Mouse (Mus musculus) hindlimb bud, embryonic 11.5 days (tissue): ENCODE measurements around the gene Npm1.
A peak's percentile ranks its signal among the peaks of the same experiment; 100 is the strongest.

ENCODE experiments used
- DNase-seq: peaks from one replicate; pipeline ENCODE4 v3.0.0-alpha.2; 2012; ENCODE audit warnings: low read depth, low spot score; ENCODE audit errors: extremely low spot score

The Npm1 gene

DNA sequence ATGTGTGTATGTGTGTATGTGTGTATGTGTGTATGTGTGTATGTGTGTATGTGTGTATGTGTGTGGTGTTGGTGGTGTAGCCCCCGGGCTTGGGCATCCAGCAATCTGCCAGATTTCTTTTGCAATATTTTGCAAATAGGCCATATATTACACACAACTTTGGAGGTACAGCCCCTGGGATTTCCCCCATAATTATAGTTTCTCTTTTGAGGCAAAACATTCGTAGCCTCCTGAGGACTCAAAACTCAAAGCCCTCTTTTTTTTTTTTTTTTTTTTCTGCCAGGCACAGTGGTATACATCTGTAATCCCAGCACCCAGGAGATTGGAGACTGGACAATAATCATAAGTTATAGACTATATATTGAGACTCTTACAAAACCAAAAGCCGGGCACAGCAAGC is 18.8 kb upstream of the Npm1 start:
- DNase-seq = no peak

DNA sequence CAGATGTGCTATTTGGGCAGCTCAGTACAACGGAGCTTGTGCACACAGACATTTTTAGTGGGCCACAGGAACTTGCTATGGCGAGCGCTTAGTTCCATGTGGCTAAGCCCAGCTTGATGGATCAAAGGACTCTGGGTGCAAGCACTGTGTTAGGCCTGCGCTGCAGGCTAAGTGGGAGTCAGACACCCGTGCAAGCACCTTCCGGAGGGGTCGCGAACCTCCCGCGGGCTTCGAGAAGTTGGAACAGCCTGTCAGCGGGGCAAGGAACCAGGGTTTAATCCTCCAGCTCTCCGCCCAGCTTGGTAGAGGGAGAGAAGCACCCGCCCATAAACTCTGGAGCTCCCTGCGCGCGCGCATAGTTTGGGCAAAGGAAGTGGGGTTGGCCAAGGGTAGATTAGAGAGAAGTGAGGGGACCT is 17.7 kb upstream of the Npm1 start:
- no peak for DNase-seq

DNA sequence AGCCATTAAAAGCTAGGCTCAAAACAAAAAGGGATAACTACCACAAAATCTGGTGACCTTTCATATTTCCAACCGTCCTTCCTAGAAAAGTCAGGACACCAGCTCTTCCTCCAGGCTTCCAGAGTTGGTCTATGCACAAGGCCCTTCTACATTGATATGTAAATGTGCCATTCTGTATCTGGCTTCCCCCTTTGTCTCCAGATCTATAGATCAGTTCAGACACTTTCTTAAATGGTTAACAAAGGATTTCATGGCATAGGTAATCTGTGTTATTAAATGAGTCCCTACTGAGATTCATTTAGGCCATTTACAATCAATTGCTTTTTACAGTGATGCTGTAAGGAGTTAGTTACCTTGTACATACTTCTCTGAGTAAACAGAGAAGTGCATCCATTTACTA is 16.8 kb upstream of the Npm1 start:
- DNase-seq = no peak

DNA sequence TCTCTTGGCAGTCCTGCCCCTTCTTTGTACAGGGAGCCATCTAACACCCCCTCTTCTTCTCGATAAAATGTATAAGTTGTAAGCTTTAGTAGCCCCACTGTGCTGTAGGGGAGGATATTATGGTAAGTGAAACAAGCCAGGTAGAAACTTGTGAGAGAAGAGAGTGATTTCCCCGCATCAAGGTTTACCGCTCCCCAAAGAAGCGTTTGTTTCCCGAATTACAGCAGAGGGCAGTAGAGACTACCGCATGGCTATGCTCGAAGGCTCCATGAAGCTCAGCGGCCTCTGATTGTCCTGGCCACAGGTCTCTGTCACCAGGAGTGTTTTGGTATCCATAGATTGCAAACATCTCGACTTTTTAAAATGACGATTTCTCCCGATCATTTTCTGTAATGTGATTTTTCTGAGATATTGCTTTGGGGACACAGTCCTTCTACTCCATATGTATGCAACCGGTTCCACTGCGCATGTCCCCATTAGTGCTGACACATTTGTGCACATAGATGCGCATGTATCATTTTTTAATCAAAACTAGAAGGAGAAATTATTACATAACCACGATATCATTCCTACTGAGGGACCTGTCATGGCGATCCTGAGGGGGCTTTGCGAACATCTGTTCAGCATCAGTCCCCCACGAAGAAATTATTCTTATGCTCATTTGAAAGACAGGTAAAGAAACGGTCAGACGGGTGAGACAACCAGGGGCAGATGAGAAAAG is 13.7 kb upstream of the Npm1 start:
- DNase-seq = no peak

DNA sequence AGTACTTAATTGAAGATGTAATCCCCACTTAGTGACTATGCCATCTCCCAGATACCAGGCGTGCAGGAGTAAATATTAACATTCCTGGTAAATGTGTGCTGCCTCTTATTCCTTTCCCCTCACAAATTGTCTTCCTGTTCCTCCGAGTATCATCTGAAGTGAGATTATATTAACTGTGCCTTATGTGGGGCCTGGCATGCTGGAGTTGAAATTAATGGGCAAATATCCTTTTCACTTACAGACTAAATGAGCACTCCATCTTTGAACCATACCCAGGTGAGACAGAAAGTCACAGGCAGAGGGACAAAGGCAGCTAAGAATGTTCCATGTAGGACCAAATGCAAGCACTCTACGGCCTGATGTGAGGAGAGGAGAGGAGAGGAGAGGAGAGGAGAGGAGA is 12.8 kb upstream of the Npm1 start:
- no peak for DNase-seq

DNA sequence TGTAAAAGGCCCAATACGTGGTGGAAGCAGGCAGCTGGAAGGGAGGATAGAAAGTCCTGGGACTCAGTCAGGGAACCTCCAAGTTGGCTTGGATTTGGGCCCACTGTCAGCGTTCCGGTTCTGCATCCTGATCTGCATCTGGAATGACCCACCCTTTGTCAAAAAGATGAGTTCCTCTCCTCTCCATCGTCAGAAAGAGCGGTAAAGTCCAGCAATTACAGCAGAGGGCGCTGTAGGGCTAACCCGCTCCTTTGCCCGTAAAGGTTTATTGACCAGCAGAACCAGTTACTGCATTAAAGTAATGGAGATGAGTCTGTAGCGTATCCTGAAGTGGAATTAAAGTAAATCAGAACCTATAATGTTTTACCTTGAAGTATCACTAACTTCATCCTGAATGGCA is 7.5 kb upstream of the Npm1 start:
- DNase-seq = no peak

DNA sequence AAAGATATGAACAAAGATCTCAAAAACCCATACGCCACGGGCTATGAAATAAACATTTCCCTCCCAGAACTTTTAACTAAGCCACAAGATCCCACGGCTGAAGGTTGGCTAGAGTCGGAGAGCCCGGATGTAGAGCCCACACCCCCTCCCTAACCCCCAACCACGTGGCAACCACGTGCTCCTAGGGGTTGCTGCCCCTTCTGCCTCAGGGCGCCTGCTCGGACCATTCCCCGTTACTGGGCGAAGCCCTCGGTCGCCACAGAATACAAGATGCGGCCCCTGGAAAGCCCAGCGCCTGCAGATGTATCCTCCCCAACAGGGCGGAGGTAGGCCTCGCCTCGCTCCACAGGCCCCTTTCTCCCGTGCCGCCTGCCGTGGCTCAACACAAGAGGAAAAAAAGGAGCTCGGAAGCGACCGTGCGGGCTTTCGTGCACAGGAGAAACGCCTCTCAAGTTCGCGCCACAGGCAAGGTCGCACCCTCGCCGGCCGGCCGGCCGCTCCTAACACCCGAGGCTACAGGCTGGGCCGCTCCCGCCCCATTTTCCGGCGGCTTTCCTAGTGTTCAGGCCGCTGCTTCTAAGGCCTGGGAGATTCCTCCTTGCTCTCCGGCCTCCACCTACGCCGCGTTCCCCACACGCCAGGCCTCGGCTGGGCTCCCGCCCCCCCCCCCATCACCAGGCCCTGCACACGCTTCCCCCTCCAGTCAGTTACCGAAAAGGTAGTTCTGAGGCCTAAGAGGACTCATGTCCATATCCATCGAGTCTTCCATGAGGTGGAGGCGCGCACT is 602 bp downstream of the Npm1 start:
- DNase-seq = no peak

DNA sequence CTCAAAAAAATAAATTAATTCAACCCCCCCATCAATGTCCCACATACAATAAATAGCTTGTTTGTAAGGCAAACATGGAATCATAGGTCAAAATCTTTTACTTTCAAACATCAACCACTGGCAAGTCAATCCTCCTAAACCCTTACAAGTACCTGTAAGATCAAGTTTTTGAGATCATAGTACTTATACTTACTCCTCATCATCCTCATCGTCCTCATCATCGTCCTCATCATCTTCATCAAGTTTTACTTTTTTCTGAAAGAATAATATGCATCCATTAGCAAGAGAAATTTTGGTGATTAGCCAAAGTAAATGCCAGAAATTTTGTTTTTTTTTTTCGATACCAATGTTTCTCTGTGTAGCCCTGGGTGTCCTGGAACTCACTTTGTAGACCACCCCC is 3.3 kb downstream of the Npm1 start:
- no peak for DNase-seq

DNA sequence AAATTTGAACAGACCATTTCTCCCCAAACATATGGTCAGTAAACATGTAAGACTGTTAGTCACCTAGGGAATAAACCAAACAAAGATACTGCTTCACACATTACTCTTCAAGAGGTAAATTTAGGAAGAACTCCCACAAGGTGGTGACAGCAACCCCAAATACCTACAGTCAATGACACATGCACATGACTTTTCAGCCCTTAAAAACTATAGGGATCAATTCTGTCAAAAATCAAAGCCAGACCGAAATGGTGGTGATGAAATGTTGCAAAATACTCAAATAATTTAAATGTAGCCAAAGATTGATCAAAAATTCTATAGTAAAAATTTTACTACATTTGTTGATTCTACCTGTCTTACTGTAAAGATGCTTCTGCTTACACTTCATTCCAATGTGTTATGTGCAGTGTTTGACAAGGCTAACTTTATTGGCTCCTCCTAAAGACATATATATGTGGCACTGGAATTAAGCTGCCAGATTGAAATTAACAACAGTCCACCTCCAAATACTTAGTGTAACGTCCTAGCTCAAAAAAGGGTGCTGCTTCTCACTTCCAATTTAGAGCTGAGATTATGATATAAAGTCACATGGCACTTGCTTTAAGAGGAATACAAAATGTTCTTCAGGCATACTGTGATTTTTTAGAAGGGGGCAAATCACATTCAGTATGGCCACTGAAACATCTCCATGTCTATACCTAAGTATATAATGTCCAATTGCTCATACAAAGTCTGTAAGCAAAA is 5.4 kb downstream of the Npm1 start:
- DNase-seq = no peak

DNA sequence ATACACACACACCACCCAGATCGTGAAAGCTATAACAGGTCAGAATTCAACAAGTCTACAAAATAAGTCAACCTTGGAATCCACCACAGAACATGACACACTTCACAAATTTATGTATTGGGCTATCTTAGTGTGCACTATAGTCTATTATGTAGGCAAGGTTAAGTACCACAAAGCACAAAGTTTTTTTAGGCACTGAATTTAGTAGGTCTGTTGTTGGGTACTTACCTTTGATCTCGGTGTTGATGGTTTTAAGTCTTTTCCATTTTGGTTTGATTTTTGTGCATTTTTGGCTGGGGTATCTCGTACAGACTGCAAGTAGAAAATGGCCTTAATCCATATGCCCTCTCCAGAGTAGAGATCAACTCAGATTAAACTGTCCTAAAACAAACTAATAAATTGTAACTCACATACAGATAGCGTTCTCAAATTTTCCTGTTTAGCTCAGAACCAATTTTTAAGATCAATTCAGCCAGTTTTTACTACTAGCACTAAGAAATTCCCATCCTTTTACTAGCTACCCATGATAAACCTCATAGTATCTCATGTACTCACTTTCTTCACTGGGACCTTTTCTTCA is 6.5 kb downstream of the Npm1 start:
- no peak for DNase-seq

DNA sequence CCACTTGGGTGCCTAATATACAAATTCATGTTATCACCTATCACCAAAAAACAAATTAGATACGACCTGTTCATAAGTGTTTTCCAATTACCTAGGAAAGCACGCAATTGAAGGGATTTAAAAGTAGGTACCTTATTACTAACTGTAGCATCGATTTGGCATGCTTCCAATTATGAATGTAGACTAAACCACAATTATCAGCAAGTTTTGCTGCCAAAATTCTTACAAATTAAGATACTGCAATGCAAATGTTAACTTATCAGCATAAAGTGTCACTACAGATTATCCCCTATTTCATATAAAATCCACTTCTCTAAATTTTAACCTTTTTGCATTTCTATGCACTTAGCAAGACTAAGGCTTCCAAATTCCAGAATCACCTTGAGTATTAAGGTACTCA is 8.5 kb downstream of the Npm1 start:
- DNase-seq = no peak

DNA sequence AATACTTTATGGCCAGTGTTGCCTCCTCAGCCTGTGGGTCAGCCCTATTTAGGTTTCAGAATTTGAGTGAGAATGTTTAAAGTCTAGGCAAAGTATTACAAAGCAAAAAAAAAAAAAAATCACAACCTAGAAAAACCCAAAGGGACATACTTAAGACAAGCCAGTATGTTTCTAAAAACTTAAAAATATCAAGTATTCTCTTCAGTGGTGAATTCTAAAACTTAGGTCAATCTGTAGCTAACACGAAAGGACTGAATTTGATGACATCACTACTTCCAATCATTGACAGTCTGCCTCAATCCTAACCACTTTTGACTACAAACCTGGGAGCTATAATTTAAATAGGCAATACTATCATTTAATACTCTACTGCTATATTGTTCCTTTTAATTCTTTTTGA is 10.0 kb downstream of the Npm1 start:
- no peak for DNase-seq

DNA sequence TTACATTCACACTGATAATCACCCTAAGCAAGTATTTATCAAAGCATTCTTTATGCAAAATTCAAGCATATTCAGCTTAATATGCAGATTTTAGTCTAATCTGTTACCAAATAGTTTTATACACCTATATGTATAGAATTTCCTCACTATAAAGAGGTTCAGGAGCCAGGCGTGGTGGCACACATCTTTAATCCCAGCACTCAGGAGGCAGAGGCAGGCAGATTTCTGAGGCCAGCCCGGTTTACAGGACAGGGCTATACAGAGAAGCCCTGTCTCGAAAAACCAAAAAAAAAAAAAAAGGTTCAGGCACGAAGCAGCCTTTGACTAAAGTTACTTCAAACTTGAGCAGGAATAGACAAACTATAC is 11.2 kb downstream of the Npm1 start:
- no peak for DNase-seq

DNA sequence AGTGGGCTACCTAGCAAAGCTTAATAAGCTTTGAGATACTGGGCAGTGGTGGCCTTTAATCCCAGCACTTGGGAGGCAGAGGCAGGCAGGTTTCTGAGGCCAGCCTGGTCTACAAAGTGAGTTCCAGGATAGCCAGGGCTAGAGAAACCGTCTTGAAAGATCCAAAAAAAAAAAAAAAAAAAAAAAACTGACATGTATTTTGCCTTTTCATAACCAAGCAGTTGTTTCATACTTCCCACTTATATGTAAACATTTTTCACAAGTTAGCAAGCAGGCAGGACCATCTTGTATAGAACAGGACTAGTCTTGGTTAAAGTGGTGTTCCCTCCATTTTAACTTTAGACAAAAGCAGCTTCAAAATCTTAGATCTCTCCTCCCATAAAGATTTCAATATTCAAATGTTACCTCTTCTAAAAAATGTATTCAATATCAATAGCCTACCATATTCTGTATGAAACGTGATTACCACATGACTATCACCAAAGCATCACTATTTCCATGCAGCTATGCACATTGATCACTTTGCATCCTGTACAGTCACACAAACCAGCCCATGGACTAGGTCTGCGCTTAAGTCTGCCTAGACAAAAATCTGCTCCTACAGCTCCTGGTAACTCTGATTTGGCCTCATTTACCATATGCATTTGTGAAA is 11.8 kb downstream of the Npm1 start:
- no peak for DNase-seq

DNA sequence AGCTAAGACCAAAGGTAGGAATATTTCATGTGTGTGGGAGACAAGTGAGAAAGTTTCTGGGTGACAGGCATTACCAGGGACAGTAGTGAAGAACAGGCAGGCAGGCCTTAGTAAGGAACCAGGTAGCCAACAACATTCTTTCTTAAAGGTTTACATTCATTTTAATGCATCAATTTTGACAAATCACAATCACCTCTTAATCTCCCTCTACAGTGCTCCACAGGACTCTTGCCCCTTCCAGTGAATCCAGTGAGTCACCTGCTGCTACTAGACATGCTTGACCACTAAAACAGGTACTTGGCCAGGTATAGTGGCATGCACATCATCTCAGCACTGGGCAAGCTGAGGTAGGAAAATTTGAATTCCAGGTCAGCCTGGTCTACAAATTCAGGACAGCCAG is 12.6 kb downstream of the Npm1 start:
- no peak for DNase-seq

DNA sequence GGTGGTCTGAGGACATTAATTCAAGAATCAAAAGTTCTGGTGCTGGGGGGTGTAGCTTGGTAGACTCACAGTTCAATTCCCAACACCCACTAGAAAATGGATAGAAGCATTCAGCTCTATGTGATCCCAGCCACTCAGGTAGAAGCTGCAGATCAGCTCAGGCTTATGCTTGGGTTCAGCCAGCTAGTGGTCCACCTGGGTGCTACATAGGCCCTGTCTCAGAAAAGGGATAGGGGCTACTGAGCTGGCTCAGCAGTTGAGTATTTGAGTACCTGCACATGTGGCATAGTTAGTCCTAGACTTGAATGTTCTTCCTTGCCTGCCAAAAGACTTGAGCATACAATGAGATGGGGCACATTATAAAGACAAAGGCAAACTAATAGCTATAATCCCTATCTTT is 13.6 kb downstream of the Npm1 start:
- no peak for DNase-seq

DNA sequence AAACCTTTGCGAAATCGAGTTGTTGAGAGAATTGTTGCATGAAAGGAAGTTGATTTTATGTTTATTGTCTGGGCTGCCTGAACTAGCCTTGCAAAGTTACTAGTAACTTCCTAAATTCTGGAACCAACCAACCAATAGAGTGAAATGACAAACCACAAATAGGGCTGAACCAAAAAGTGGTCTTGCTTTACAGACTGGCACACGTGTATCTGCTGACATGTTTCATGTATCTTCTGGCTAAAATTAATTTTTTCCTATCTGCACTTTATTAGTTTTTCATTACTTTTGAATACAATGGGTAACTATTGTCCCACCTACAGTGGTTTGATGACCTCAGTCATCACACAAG is 13.9 kb downstream of the Npm1 start:
- no peak for DNase-seq

DNA sequence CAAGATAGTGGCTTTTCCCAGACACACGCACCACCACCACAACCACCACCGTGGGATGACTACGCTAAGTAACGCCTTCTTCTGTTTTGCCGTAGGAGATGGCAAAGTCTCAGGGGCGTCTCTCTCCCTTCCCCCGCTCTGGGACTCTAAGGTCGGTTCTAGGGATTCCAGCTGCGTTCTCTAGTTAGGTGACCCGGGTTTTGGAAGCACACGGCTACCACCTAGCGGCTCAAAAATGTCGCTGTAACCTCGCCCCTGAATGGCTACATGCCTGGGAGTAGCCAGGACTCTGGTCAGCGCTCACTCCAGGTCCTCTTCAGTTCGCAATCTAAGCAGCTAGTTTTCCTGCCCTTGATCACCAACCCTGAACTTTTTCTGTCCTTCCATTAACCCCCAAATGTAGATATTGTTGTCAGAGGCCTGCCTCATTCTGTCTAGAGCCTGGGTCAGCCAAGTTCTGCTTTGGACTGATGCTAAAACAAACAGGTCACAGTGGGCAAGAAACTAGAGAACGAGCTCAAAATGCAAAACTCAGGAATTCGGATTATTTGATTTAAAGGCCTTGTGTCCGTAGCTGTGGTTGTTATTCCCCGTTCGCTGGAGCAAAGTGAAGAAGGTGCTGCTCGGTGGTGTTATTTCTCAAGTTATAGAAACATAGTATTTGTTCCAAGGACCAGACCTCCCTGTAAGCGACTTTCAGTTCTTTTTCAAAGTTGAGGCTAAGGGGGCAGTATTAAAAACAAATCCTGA is 14.5 kb downstream of the Npm1 start:
- peak; percentile 86 for DNase-seq

DNA sequence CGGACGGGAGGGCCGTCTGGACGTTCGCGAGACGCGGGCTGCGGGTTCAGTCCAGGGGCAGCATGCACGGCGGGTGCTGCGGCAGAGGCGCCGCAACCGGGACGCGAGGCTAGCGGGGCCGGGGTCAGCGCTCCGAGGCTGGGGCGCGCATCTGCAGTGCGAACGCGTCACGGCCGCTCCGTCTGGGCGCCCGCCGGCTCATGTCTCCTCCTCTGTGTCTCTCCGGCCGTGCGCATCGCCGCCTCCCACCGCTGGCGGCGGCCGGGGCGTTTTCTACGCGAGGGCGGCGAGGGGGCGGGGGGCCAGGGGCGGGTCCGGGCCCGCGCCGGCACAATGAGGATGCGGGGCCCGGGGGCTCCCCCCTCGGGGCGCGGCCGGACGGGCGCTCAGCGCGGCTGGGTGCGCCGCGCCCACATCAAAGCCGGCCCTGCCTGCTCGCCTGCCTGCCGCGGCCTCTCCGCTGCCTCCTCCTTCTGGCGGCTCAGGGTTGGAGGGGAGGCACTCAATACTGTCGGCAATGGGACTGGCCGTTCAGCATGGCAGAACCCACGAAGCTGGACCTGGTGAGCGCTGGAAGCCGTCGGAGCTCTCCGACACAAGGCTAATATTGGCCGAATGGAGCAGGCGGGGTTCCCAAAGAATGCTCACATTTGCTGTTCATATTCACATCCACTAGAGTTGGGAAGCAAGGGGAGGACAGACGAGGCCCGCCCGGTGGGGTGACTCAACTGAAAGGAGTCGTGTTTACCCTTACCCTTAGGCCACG is 15.3 kb downstream of the Npm1 start:
- no peak for DNase-seq

DNA sequence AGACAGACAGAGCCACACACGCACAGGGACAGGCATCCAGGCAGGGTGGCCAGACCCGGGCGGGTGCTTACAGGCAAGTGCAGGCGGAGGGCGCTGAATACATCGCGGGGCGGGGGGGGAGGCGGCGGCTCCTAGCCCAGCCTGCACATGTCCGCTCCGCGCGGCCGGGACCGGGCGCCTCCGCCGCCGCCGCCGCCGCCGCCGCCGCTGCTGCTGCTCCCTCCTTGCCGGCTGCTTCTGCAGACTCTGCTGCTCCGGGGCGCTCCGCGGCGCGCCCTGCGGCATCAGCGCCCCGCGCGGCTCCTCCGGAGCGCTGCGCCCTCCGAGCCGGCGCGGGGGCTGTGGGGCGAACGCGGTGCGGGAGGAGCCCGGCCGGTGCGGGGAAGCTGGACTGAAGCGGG is 15.8 kb downstream of the Npm1 start, which contains the start of gene Fgf18:
Fgf18 (minus strand) TSS at position 230 of the 401 bp plus-strand sequence.
- DNase-seq = no peak
